Mouse (Mus musculus) lung, adult 2 months (tissue): Measurements from ENCODE around the gene Ptprj.

Experiments
- CTCF ChIP-seq: fragments of 200-500 bp; IDR thresholded peaks from 2 replicates; pipeline ENCODE4 v1.5.1; 2011; ENCODE audit warnings: mild to moderate bottlenecking, low read length, control low read depth; ENCODE audit not compliant: insufficient read depth
- POLR2A ChIP-seq: fragments of 200-500 bp; IDR thresholded peaks from 2 replicates; pipeline ENCODE4 v1.6.1; 2011; ENCODE audit warnings: low read depth, mild to moderate bottlenecking, control low read depth, low read length, borderline replicate concordance; ENCODE audit errors: extremely low read depth

- no peak for TF ChIP-seq POLR2A
- TF ChIP-seq CTCF: no peak
Measured at GRCm38 (mm10) chr2:90514969-90515368, 65.5 kb downstream of the Ptprj start.
